Mouse (Mus musculus) hindbrain, embryonic 10.5 days (tissue): ENCODE results near the gene Med23. TPM values are rescaled to one million over a fixed set of nuclear protein-coding genes. Genes with fewer than 3 reads are reported as not detected.

Source experiments
- DNase-seq: peaks from one replicate; pipeline ENCODE4 v3.0.0-alpha.2; 2017; ENCODE audit warnings: low spot score
- H3K27ac ChIP-seq: fragments of 300-500 bp; sonication (generic); 2 replicates; pipeline ENCODE4 v1.5.1; 2016; ENCODE audit warnings: mild to moderate bottlenecking, moderate library complexity
- H3K27me3 ChIP-seq: fragments of 300-500 bp; sonication (generic); 2 replicates; pipeline ENCODE4 v1.6.1; 2016; ENCODE audit warnings: mild to moderate bottlenecking; ENCODE audit not compliant: poor library complexity, insufficient read depth, severe bottlenecking
- H3K36me3 ChIP-seq: fragments of 300-500 bp; sonication (generic); 2 replicates; pipeline ENCODE4 v1.6.1; 2016; ENCODE audit warnings: mild to moderate bottlenecking, moderate library complexity
- H3K4me1 ChIP-seq: fragments of 300-500 bp; sonication (generic); replicated peaks from 2 replicates; pipeline ENCODE4 v1.6.1; 2016; ENCODE audit warnings: mild to moderate bottlenecking
- H3K4me3 ChIP-seq: fragments of 300-500 bp; sonication (generic); 2 replicates; pipeline ENCODE4 v1.5.1; 2016; ENCODE audit warnings: mild to moderate bottlenecking, moderate library complexity
- H3K9me3 ChIP-seq: fragments of 300-500 bp; sonication (generic); 2 replicates; pipeline ENCODE4 v1.6.1; 2016; ENCODE audit warnings: mild to moderate bottlenecking, moderate library complexity
- WGBS: fragments of 180-500 bp; shearing (Covaris S2); methylation state at CpG from one replicate; pipeline ENCODE4 v1.1.7; 2016; 5-methylcytosine and 5-hydroxymethylcytosine counted together
- polyA plus RNA-seq: library from polyadenylated mRNA; unstranded; fragments of >200 nt; fragmentation: Nextera tagmentation; extraction: Ambion mirVana; gene quantifications from 2 replicates; pipeline ENCODE4 v1.2.1, GENCODE M21; 2016

Gene Med23
- 23.4 and 26.7 TPM in 2 replicates for polyA plus RNA-seq

GRCm38 (mm10) chr10:24869760-24870290 is at the start of gene Med23:
Gene Med23, plus strand, starts transcription at chr10:24869986.
- under 1% methylated on average over 36 of the region's 36 CpGs for WGBS

DNA sequence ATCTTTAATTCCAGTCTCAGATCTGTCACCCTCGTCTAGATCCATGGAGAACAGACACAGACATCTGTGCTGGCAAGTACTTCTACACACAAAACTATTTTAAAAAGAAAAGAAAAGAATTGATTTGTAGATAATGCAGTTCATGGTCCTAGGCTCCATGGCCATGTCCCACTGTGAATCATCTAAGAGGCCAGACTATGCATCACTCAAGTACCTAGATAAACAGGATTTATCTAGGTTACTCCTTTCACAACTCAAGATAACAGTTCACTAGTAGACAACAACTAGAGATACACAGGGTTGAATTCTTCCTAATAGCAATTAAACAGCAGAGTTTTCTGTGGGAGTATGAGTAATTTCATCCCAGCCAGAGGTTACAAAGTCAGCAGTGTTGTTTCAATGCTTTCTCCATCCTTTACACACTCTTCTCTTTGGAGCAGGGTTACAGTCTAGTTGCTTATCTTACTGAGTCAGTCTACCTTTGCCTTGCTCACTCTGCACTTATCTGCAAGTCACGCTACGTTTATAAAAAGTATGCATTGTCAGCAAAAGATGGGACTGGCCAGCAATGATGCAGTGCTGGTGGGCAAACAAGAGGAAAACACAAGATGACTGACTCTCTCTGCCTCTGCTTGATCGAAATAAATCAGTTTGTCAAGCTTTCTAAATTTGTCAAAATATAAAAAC is 47.7 kb upstream of the Med23 start:
- 88% methylated on average over 4 of the region's 4 CpGs for WGBS
- H3K27ac ChIP-seq = no peak overlapping the region
- no peaks in the 10 kb centered on the region for H3K36me3 ChIP-seq
- peaks cover 17% of the 10 kb centered on the region for H3K4me1 ChIP-seq
- no peak for DNase-seq
- H3K9me3 ChIP-seq = no peaks in the 10 kb centered on the region
- H3K4me3 ChIP-seq = no peak overlapping the region
- no peaks in the 10 kb centered on the region for H3K27me3 ChIP-seq

More at GRCm38 (mm10) chr10:24869760-24870290, at the start of gene Med23:
- Histone ChIP-seq H3K27ac (peak within 1 kb of the TSS; percentile 88), H3K27me3 (no peaks in the 10 kb centered on the region), H3K36me3 (peaks cover 39% of the 10 kb centered on the region), H3K4me3 (peak within 1 kb of the TSS; percentile 90), H3K9me3 (no peaks in the 10 kb centered on the region), H3K4me1 (peaks cover 4% of the 10 kb centered on the region; the same call in 1 of the 2 replicates)
- peak; percentile 98 for DNase-seq

DNA sequence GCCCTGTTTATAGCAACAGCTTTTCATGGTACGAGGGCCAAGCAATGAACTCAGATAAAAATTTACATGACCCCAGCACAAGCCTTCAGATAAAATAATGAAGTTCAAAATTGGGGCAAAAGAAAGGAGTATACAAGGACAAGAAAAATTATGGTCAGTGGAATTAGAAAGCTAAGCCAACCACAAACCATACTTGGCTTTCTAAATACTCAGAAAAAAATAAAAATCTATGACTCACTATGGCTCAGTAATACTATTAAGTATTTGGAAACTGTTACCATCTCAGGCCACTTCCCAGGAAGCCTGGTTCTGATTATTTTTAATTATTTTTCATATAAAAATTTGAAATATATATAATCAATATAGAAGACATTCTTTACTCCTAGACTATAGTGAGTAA is 46.9 kb upstream of the Med23 start:
- Histone ChIP-seq H3K9me3 (no peaks in the 10 kb centered on the region), H3K4me1 (peaks cover 17% of the 10 kb centered on the region), H3K27ac (no peak overlapping the region), H3K27me3 (no peaks in the 10 kb centered on the region), H3K4me3 (no peak overlapping the region), H3K36me3 (no peaks in the 10 kb centered on the region)
- DNase-seq = no peak
- 89% methylated on average over 1 of the region's 1 CpGs for WGBS

DNA sequence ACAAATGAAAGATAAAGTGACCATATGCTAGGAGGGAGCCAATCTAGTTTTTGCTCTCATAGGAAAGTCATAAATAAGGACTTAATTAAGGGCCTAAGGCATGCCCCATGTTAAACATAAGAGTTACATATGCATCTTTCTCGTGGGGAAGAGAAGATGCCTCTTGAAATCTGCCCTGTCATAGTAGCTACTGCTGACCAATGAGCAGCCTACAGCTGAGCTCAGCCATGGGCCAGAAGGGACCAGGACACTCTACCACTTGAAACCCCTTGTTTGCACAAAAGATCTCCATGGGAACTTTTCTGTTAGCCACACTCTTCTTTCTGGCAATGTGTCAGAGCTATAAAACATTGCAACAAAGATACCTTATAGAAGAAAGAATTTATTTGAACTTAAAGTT is 46.5 kb upstream of the Med23 start:
- H3K27me3 ChIP-seq = no peaks in the 10 kb centered on the region
- WGBS = 76% methylated on average over 1 of the region's 1 CpGs
- no peaks in the 10 kb centered on the region for H3K9me3 ChIP-seq
- H3K4me1 ChIP-seq = peaks cover 17% of the 10 kb centered on the region
- H3K4me3 ChIP-seq = no peak overlapping the region
- no peak overlapping the region for H3K27ac ChIP-seq
- no peaks in the 10 kb centered on the region for H3K36me3 ChIP-seq
- no peak for DNase-seq

DNA sequence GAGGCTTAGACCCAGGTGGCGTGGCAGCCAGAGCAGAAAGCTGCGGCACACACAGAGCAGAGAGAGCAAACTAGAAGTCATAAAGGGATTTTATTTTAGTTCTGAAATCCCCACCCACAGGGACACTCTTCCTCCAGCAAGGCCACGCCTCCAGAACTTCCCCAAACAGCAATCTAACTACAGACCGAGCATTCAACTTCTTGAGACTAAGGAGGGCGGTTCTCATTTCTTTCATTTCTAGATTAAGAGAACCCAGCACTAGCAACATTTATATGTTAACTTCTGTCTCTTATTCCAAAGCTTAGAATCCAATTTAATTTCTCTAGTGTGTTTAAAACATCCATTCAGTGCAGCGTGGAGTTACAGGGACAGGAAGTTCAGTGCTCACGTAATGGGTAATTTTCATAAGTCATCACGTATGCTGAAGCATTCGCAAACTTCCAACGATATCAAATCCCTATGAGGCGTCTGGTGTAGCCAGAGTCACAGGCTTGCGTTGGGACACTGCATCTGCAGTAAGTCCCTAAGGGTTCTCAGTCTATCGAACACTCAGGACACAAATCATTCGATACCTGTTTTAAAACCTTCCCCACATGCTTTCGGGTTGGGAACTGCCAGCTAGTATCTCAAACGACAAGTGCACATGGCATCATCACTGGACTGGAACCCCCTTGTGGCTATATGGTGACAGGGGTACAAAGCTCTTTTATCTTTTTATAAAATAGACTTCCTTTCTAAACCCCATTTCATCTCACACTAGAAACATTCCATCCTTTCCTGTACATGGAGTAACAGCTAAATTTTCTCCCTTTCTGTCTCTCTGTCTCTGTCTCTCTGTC is 45.9 kb upstream of the Med23 start:
- Histone ChIP-seq H3K27me3 (no peaks in the 10 kb centered on the region), H3K4me1 (peaks cover 17% of the 10 kb centered on the region), H3K36me3 (no peaks in the 10 kb centered on the region), H3K27ac (no peak overlapping the region), H3K9me3 (no peaks in the 10 kb centered on the region), H3K4me3 (no peak overlapping the region)
- 88% methylated on average over 16 of the region's 16 CpGs for WGBS
- DNase-seq = no peak

DNA sequence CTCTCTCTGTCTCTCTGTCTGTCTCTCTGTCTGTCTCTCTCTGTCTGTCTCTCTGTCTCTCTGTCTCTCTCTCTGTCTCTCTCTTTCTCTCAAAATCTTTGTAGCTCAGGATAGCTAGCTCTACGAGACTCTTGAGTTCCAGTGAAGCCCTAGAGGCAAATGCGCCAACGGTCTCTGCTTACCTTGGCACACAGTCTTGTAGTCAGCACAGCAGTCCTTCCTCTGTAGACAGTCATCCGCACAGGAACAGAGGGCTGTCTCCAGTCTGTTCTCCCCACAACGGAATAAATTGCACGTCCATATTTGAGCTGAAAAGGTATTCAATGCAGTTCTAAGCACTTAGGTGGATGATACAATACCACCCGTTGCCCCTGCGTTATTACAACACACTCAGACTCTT is 45.2 kb upstream of the Med23 start:
- 92% methylated on average over 8 of the region's 8 CpGs for WGBS
- Histone ChIP-seq H3K9me3 (no peaks in the 10 kb centered on the region), H3K27ac (no peak overlapping the region), H3K4me3 (no peak overlapping the region), H3K27me3 (no peaks in the 10 kb centered on the region), H3K36me3 (no peaks in the 10 kb centered on the region), H3K4me1 (peaks cover 17% of the 10 kb centered on the region)
- no peak for DNase-seq

GRCm38 (mm10) chr10:24825456-24826081 is 44.2 kb upstream of the Med23 start:
- H3K27me3 ChIP-seq = no peaks in the 10 kb centered on the region
- peaks cover 17% of the 10 kb centered on the region for H3K4me1 ChIP-seq
- no peak for DNase-seq
- 83% methylated on average over 7 of the region's 7 CpGs for WGBS
- H3K27ac ChIP-seq = peak overlapping the region; percentile 6; the same call in 1 of the 2 replicates
- no peaks in the 10 kb centered on the region for H3K9me3 ChIP-seq
- no peaks in the 10 kb centered on the region for H3K36me3 ChIP-seq
- H3K4me3 ChIP-seq = peak overlapping the region; percentile 12; the same call in 1 of the 2 replicates

DNA sequence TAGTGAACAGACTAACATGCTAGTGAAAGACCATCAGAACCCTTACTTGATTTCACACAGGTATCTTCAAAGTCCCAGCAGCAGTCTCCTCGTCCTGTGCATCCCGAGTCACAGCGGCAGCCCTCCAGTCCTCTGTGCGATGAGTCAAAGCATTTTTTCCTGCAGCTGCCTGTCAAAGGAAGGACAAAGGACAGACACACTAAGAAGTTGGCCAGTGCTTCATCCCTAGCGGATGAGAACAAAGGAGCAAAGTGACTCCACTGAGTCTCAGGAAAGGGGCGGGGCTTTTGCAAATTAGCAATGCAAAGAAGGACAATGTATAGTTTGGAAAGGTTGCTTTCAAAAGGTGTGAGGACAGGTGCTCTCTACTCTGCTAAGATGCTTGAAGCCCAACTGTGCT is 43.7 kb upstream of the Med23 start:
- Histone ChIP-seq H3K4me1 (peaks cover 17% of the 10 kb centered on the region), H3K36me3 (no peaks in the 10 kb centered on the region), H3K9me3 (no peaks in the 10 kb centered on the region), H3K27me3 (no peaks in the 10 kb centered on the region), H3K27ac (peak overlapping the region; percentile 62; the same call in 1 of the 2 replicates), H3K4me3 (peak overlapping the region; percentile 12; the same call in 1 of the 2 replicates)
- WGBS = 25% methylated on average over 6 of the region's 6 CpGs
- peak; percentile 24 for DNase-seq

GRCm38 (mm10) chr10:24828136-24828535 is 41.6 kb upstream of the Med23 start:
- Histone ChIP-seq H3K4me3 (no peak overlapping the region), H3K27me3 (no peaks in the 10 kb centered on the region), H3K27ac (no peak overlapping the region), H3K9me3 (no peaks in the 10 kb centered on the region), H3K4me1 (peaks cover 22% of the 10 kb centered on the region), H3K36me3 (no peaks in the 10 kb centered on the region)
- WGBS = 90% methylated on average over 4 of the region's 4 CpGs
- no peak for DNase-seq

GRCm38 (mm10) chr10:24830448-24830847 is 39.3 kb upstream of the Med23 start:
- no peaks in the 10 kb centered on the region for H3K27me3 ChIP-seq
- H3K4me3 ChIP-seq = no peak overlapping the region
- no peak for DNase-seq
- no peaks in the 10 kb centered on the region for H3K36me3 ChIP-seq
- 94% methylated on average over 5 of the region's 5 CpGs for WGBS
- no peaks in the 10 kb centered on the region for H3K9me3 ChIP-seq
- peaks cover 27% of the 10 kb centered on the region for H3K4me1 ChIP-seq
- no peak overlapping the region for H3K27ac ChIP-seq

DNA sequence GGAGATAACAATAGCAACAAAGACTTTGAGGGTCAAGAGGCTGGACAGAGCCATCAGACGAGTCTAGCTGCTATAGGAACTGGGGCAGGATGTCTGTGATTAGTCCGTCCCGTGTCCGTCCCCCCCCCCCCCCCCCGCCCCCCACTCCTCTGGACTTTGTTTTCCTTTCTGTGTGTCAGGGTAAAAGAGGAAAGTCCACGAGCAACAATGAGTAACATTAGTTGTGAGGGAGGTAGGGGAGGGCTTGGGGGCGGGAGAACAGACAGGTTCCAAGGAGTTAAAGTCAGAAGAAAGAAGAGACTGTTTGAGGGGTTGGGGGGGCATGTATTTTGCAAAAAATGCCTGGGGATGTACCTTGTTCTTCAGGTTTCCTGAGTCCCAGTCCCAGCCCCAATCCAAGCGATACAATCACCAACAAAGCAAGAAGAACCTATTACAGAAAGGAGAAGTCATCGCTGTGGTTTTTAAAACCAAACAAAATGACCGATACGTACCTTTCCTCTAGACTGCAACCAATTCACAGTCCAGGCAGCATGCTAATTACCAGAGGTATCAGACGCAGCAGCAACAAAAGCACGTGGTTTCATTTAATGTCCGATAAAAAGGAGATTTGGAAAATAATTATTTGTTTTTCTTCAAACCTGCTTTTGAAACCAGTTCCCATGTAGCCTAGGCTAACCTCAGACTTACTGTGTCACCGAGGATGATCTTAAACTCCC is 38.2 kb upstream of the Med23 start:
- Histone ChIP-seq H3K36me3 (no peaks in the 10 kb centered on the region), H3K27ac (no peak overlapping the region), H3K4me1 (peaks cover 27% of the 10 kb centered on the region), H3K9me3 (no peaks in the 10 kb centered on the region), H3K27me3 (no peaks in the 10 kb centered on the region), H3K4me3 (no peak overlapping the region)
- WGBS = 65% methylated on average over 15 of the region's 15 CpGs
- no peak for DNase-seq

DNA sequence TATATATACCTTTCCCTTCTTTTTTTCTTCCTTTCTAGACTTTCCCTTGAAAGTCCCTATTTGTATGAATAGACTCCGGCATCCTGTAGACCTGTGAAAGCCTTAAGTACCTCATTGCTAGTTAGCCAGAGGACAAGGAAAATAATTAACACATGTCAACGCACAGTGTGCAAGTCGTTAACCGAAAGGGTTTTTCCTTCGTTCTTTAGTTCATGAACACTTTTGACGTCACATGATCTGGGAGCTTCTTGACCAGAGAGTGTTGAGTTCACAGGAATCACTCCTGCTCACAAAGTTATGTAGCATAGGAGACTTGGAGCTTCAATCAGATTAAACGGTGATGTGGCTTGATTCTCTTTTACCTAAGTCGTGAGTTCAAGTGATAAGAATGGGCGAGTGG is 37.5 kb upstream of the Med23 start:
- Histone ChIP-seq H3K36me3 (no peaks in the 10 kb centered on the region), H3K27ac (no peak overlapping the region), H3K4me1 (peaks cover 29% of the 10 kb centered on the region), H3K27me3 (no peaks in the 10 kb centered on the region), H3K4me3 (no peak overlapping the region), H3K9me3 (no peaks in the 10 kb centered on the region)
- DNase-seq = no peak
- 93% methylated on average over 9 of the region's 9 CpGs for WGBS
